Mouse (Mus musculus): ENCODE measurements around the gene Cox19. TPM values are rescaled to one million over a fixed set of nuclear protein-coding genes. Genes with fewer than 3 reads are reported as not detected.

Cox19 gene
- polyA plus RNA-seq, 1 experiment, result 39.3 TPM

- WGBS, result 68% methylated on average over 10 of the region's 10 CpGs
- H3K4me1 ChIP-seq (ENCODE audit: control insufficient read depth, insufficient read depth, low read length), result peaks cover 17% of the 10 kb centered on the region
- H3K27ac ChIP-seq (ENCODE audit: control insufficient read depth, insufficient read depth, low read depth, low read length, poor library complexity), result peak overlapping the region; percentile 89
- TF ChIP-seq CTCF (IDR thresholded peaks at IDR 0.05; ENCODE audit: control insufficient read depth, insufficient read depth, low read length) (no peak), POLR2A (IDR thresholded peaks at IDR 0.05; ENCODE audit: borderline replicate concordance, control insufficient read depth, low read depth, low read length) (no peak)
- no peak overlapping the region for H3K4me3 ChIP-seq (replicated peaks; ENCODE audit: control insufficient read depth, low read depth, low read length)
These were observed 36.3 kb upstream of the Cox19 start for GRCm38 (mm10) chr5:139387329-139388194.

DNA sequence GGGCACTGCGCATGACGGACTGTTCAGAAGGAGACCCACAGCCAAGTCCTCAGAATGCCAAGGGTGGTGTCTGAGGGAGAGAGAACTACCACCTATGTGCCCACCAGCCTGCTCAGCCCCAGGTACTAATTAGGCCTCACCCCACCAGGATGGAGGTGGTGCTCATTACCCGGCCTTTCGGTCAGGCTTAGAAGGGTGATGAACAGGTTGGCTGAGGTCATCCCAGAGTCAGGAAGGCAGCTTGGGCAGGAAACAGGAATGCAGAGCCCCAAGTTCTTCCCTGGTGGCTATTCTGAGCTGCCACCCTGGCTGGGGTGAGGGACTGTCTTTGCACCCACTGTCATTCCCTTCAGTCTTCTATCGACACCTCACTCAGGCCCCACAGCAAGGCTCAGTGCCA is 34.8 kb upstream of the Cox19 start:
- TF ChIP-seq CTCF (IDR thresholded peaks at IDR 0.05; ENCODE audit: control insufficient read depth, insufficient read depth, low read length) (no peak), POLR2A (IDR thresholded peaks at IDR 0.05; ENCODE audit: borderline replicate concordance, control insufficient read depth, low read depth, low read length) (no peak)

GRCm38 (mm10) chr5:139384531-139384930 is 33.3 kb upstream of the Cox19 start:
- peaks cover 17% of the 10 kb centered on the region for H3K4me1 ChIP-seq (ENCODE audit: control insufficient read depth, insufficient read depth, low read length)
- H3K27ac ChIP-seq (ENCODE audit: control insufficient read depth, insufficient read depth, low read depth, low read length, poor library complexity), result peak overlapping the region; percentile 6; the same call in 1 of the 2 replicates
- no peak overlapping the region for H3K4me3 ChIP-seq (replicated peaks; ENCODE audit: control insufficient read depth, low read depth, low read length)
- 80% methylated on average over 10 of the region's 10 CpGs for WGBS
- TF ChIP-seq POLR2A (IDR thresholded peaks at IDR 0.05; ENCODE audit: borderline replicate concordance, control insufficient read depth, low read depth, low read length) (no peak), CTCF (IDR thresholded peaks at IDR 0.05; ENCODE audit: control insufficient read depth, insufficient read depth, low read length) (no peak)

More for the DNA sequence above, 34.8 kb upstream of the Cox19 start:
- Histone ChIP-seq H3K4me1 (ENCODE audit: control insufficient read depth, insufficient read depth, low read length) (peaks cover 17% of the 10 kb centered on the region), H3K4me3 (replicated peaks; ENCODE audit: control insufficient read depth, low read depth, low read length) (no peak overlapping the region), H3K27ac (ENCODE audit: control insufficient read depth, insufficient read depth, low read depth, low read length, poor library complexity) (0 out of 2 replicates have a peak overlapping the region, but pooled peaks have one; percentile 3)
- 93% methylated on average over 5 of the region's 5 CpGs for WGBS

GRCm38 (mm10) chr5:139383234-139383633 is 32.0 kb upstream of the Cox19 start:
- WGBS, result 41% methylated on average over 9 of the region's 9 CpGs

DNA sequence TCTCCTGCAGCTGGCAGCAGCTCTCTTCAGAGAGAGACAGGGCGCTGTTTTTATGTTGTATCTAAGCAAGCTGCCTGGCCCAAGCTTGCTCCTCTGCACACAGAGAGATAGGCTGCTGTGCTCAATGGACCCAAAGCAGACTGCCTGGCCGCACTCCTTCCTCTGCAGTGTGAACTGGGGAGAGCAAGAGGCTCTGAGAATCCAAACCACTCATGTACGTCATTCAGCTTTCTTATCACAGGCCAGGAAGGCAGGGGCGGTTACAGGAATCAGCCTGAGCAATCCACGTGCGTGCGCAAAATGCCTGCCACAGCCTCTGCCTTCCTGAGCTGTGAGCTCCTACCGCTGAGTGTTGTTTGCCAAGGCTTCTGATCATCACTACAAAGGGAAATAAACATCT is 31.5 kb upstream of the Cox19 start:
- peaks cover 19% of the 10 kb centered on the region for H3K4me1 ChIP-seq (ENCODE audit: control insufficient read depth, insufficient read depth, low read length)
- TF ChIP-seq POLR2A (IDR thresholded peaks at IDR 0.05; ENCODE audit: borderline replicate concordance, control insufficient read depth, low read depth, low read length), result peak; percentile 58; the same call in 1 of the 2 replicates
- no peak for TF ChIP-seq CTCF (IDR thresholded peaks at IDR 0.05; ENCODE audit: control insufficient read depth, insufficient read depth, low read length)
- WGBS, result 11% methylated on average over 8 of the region's 8 CpGs

More at GRCm38 (mm10) chr5:139383234-139383633, 32.0 kb upstream of the Cox19 start:
- Histone ChIP-seq H3K4me1 (ENCODE audit: control insufficient read depth, insufficient read depth, low read length) (peaks cover 15% of the 10 kb centered on the region), H3K4me3 (replicated peaks; ENCODE audit: control insufficient read depth, low read depth, low read length) (peak overlapping the region; percentile 18), H3K27ac (ENCODE audit: control insufficient read depth, insufficient read depth, low read depth, low read length, poor library complexity) (peak overlapping the region; percentile 95)
- TF ChIP-seq CTCF (IDR thresholded peaks at IDR 0.05; ENCODE audit: control insufficient read depth, insufficient read depth, low read length), result no peak
- TF ChIP-seq POLR2A (IDR thresholded peaks at IDR 0.05; ENCODE audit: borderline replicate concordance, control insufficient read depth, low read depth, low read length), result no peak

GRCm38 (mm10) chr5:139381586-139382513 is 30.6 kb upstream of the Cox19 start:
- WGBS, result 26% methylated on average over 18 of the region's 18 CpGs
- Histone ChIP-seq H3K4me1 (ENCODE audit: control insufficient read depth, insufficient read depth, low read length) (peaks cover 19% of the 10 kb centered on the region), H3K27ac (ENCODE audit: control insufficient read depth, insufficient read depth, low read depth, low read length, poor library complexity) (peak overlapping the region; percentile 95), H3K4me3 (replicated peaks; ENCODE audit: control insufficient read depth, low read depth, low read length) (peak overlapping the region; percentile 56)
- no peak for TF ChIP-seq CTCF (IDR thresholded peaks at IDR 0.05; ENCODE audit: control insufficient read depth, insufficient read depth, low read length)
- no peak; the same call in 1 of the 2 replicates for TF ChIP-seq POLR2A (IDR thresholded peaks at IDR 0.05; ENCODE audit: borderline replicate concordance, control insufficient read depth, low read depth, low read length)

More for the DNA sequence above, 31.5 kb upstream of the Cox19 start:
- peak overlapping the region; percentile 95 for H3K27ac ChIP-seq (ENCODE audit: control insufficient read depth, insufficient read depth, low read depth, low read length, poor library complexity)
- peak overlapping the region; percentile 23 for H3K4me3 ChIP-seq (replicated peaks; ENCODE audit: control insufficient read depth, low read depth, low read length)

DNA sequence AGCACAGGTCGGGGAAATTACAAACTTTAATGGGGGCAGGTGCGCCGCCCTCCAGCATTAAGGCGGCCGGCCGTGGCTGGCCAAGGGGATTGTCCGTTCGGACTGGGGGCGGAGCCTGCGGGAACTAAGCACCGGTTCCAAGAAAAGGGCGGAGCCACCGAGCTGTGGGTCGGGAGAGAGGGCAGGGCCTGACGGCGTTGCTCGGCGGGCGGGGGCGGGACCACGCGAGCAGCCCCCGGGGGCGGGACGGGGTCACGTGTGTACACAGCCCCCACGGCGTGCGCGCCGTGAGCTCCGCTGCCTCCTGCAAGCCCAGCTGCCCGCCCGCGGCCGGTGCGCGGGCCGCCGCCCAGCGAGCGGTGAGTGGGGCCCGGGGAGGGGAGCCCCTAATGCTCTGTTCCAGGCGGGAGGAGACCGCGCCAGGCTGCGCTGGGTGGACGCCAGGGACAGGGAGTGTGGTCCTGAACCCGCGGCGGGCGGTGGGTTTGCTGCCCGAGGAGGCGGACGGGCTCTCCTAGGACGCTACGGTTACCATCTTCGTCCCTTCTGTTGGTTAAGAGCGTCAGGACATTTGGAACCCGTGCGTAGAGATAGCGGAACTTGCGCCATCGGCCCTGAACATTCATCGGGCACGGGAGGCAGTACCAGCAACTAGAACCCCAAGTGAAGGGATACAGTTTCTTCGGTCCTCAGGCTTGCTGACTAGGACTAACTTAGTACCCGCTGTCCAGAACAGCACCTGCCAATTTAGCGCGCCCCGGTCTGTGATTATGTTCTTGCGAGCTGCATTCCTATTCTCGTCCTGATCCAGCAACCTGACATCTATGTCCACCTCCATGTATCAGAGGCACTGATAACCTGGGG is 29.4 kb upstream of the Cox19 start:
- TF ChIP-seq CTCF (IDR thresholded peaks at IDR 0.05; ENCODE audit: control insufficient read depth, insufficient read depth, low read length) (no peak), POLR2A (IDR thresholded peaks at IDR 0.05; ENCODE audit: borderline replicate concordance, control insufficient read depth, low read depth, low read length) (peak; percentile 55; the same call in 1 of the 2 replicates)
- under 1% methylated on average over 73 of the region's 73 CpGs for WGBS
- Histone ChIP-seq H3K4me1 (ENCODE audit: control insufficient read depth, insufficient read depth, low read length) (peaks cover 17% of the 10 kb centered on the region), H3K4me3 (replicated peaks; ENCODE audit: control insufficient read depth, low read depth, low read length) (peak overlapping the region; percentile 86), H3K27ac (ENCODE audit: control insufficient read depth, insufficient read depth, low read depth, low read length, poor library complexity) (peak overlapping the region; percentile 97)
